Mouse (Mus musculus) spleen, adult 2 months (tissue): ENCODE results near the gene Cys1. TPM values are rescaled to one million over a fixed set of nuclear protein-coding genes. Genes with fewer than 3 reads are reported as not detected.

Source experiments
- DNase-seq, 2 experiments: peaks; one replicate each; pipeline versions ENCODE4 v3.0.0 to v3.0.0-alpha.2; 2012 to 2021; ENCODE audit warnings: low spot score in 2 of 2, low read depth in 1 of 2
- H3K27ac ChIP-seq: fragments of 200-500 bp; 2 replicates; pipeline ENCODE4 v1.5.1; 2012; ENCODE audit warnings: low read length, inconsistent platforms; ENCODE audit not compliant: insufficient read depth
- H3K27me3 ChIP-seq: fragments of 200-500 bp; 2 replicates; pipeline ENCODE4 v1.6.1; 2012; ENCODE audit warnings: mild to moderate bottlenecking, moderate library complexity, low read length, inconsistent platforms; ENCODE audit not compliant: control insufficient read depth, insufficient read depth
- H3K36me3 ChIP-seq: fragments of 200-500 bp; 2 replicates; pipeline ENCODE4 v1.6.1; 2012; ENCODE audit warnings: mild to moderate bottlenecking, low read length, inconsistent platforms; ENCODE audit not compliant: control insufficient read depth, insufficient read depth
- H3K4me1 ChIP-seq: fragments of 200-500 bp; 2 replicates; pipeline ENCODE4 v1.6.1; 2011; ENCODE audit warnings: inconsistent platforms; ENCODE audit not compliant: control insufficient read depth, insufficient read depth, insufficient read length
- H3K4me3 ChIP-seq: fragments of 200-500 bp; 2 replicates; pipeline ENCODE4 v1.5.1; 2011; ENCODE audit warnings: mild to moderate bottlenecking, inconsistent platforms; ENCODE audit not compliant: insufficient read depth, insufficient read length; ENCODE audit errors: extremely low read depth
- CTCF ChIP-seq: fragments of 200-500 bp; IDR thresholded peaks from 2 replicates; pipeline ENCODE4 v1.5.1; 2011; ENCODE audit warnings: mild to moderate bottlenecking, inconsistent platforms; ENCODE audit not compliant: insufficient read depth, insufficient read length, insufficient replicate concordance; ENCODE audit errors: extremely low read depth
- POLR2A ChIP-seq: fragments of 200-500 bp; IDR thresholded peaks from 2 replicates; pipeline ENCODE4 v1.6.1; 2011; ENCODE audit warnings: low read depth, low read length, inconsistent platforms
- WGBS: fragments of 180-500 bp; shearing (Covaris S2); methylation state at CpG from one replicate; pipeline ENCODE4 v1.1.7; 2018; 5-methylcytosine and 5-hydroxymethylcytosine counted together
- polyA plus RNA-seq: library from polyadenylated mRNA; depleted of rRNA; stranded (reverse); fragments of >200 nt; gene quantifications from 2 replicates; pipeline ENCODE4 v1.2.3, GENCODE M21; 2012; rRNA removed

The Cys1 gene
- polyA plus RNA-seq, 1 experiment: 2.7 TPM

DNA sequence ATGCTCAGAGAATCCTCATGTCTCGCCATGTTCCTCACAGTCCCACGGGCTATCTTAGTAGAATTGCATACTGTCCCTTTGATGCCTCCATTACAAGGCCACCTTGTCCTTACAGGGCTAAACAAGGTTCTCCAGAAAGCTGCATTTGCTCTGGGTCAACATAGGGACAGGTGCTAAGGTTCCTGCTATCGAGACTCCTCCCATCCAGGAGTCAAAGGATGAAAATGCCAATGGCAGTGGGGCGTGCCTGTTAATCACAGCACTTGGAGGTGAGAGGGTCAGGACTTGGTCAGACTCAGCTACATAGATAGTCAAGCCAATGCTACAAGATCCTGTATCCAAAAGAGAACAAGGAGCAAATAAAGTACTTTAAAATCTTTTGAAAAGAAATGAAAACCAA, 62.2 kb downstream of the Cys1 start:
- Histone ChIP-seq H3K27ac (no peak overlapping the region), H3K4me3 (no peak overlapping the region), H3K4me1 (no peaks in the 10 kb centered on the region), H3K27me3 (no peaks in the 10 kb centered on the region), H3K36me3 (no peaks in the 10 kb centered on the region)
- TF ChIP-seq CTCF: no peak
- no peak for TF ChIP-seq POLR2A
- 82% methylated on average over 4 of the region's 4 CpGs for WGBS
- no peak for DNase-seq

Other genes with a start within 250 kb of the Cys1 start
- 5.2 and 8.0 TPM in 2 replicates for gene Taf1b, start 183.5 kb downstream of the Cys1 start, polyA plus RNA-seq
- gene Grhl1, start 109.5 kb downstream of the Cys1 start, polyA plus RNA-seq: 0.28 and 0.35 TPM in 2 replicates
- 8.2 and 15.3 TPM in 2 replicates for gene Klf11, start 30.5 kb downstream of the Cys1 start, polyA plus RNA-seq
- gene Rrm2, start 26.4 kb upstream of the Cys1 start, polyA plus RNA-seq: 12.7 and 23.1 TPM in 2 replicates
- 1.2 and 1.4 TPM in 2 replicates for gene Mboat2, start 149.1 kb upstream of the Cys1 start, polyA plus RNA-seq